Mouse (Mus musculus): ENCODE data around the gene Cbx8. TPM values are rescaled to one million over a fixed set of nuclear protein-coding genes. Genes with fewer than 3 reads are reported as not detected.
A peak's percentile ranks its signal among the peaks of the same experiment; 100 is the strongest.

Gene Cbx8
- polyA plus RNA-seq, 1 experiment from 2014 or later, result 10.7 TPM

GRCm38 (mm10) chr11:119073876-119074433, 33.2 kb upstream of the Cbx8 start:
- Histone ChIP-seq H3K4me2 (no peak overlapping the region), H3K9ac (peak overlapping the region; percentile 46; the same call in 1 of the 2 replicates), H3K9me3 (no peaks in the 10 kb centered on the region), H3K4me1 (peaks cover 26% of the 10 kb centered on the region), H3K36me3 (peaks cover 14% of the 10 kb centered on the region; the same call in 1 of the 2 replicates), H3K4me3 (no peak overlapping the region), H3K27me3 (peaks cover 18% of the 10 kb centered on the region; the same call in 1 of the 2 replicates), H3K27ac (no peak overlapping the region)
- WGBS, result 44% methylated on average over 6 of the region's 6 CpGs
- no peak for ATAC-seq (ENCODE audit: insufficient number of reproducible peaks, insufficient read depth, low FRiP score, low TSS enrichment, low read depth)

GRCm38 (mm10) chr11:119072986-119073385, 32.2 kb upstream of the Cbx8 start:
- H3K27ac ChIP-seq, result no peak overlapping the region
- WGBS, result 57% methylated on average over 6 of the region's 6 CpGs
- peaks cover 15% of the 10 kb centered on the region; the same call in 1 of the 2 replicates for H3K27me3 ChIP-seq
- H3K9ac ChIP-seq, result no peak overlapping the region
- H3K9me3 ChIP-seq, result no peaks in the 10 kb centered on the region
- H3K4me2 ChIP-seq, result no peak overlapping the region
- peaks cover 16% of the 10 kb centered on the region for H3K4me1 ChIP-seq
- H3K36me3 ChIP-seq, result peaks cover 12% of the 10 kb centered on the region; the same call in 1 of the 2 replicates
- ATAC-seq (ENCODE audit: insufficient number of reproducible peaks, insufficient read depth, low FRiP score, low TSS enrichment, low read depth), result no peak
- no peak overlapping the region for H3K4me3 ChIP-seq

GRCm38 (mm10) chr11:119072239-119072638, 31.5 kb upstream of the Cbx8 start:
- Histone ChIP-seq H3K4me1 (peaks cover 15% of the 10 kb centered on the region), H3K9ac (no peak overlapping the region), H3K36me3 (peaks cover 5% of the 10 kb centered on the region; the same call in 1 of the 2 replicates), H3K27ac (no peak overlapping the region), H3K4me2 (no peak overlapping the region), H3K27me3 (peaks cover 15% of the 10 kb centered on the region; the same call in 1 of the 2 replicates), H3K9me3 (no peaks in the 10 kb centered on the region), H3K4me3 (no peak overlapping the region)
- no peak for ATAC-seq (ENCODE audit: insufficient number of reproducible peaks, insufficient read depth, low FRiP score, low TSS enrichment, low read depth)
- WGBS, result 79% methylated on average over 7 of the region's 7 CpGs

DNA sequence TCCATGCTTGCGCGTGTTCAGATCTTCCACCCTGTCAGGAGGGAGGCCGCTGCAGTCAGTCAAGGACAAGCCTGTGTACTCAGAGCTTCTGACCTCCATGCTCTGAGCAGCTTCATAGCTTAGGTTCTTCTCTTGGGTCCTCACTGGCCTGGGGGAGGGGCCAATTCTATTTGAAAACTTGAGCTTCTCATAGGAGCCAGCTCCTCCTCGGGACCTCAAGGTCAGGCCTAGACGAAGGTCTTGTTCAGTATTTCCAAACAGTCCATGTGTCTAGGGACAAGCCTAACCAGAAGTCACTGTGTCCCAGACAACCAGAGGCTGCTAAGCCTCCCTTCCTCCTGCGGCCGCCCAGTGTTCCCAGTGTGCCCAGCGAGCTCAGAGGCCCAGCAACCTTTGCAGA, 26.1 kb upstream of the Cbx8 start:
- no peaks in the 10 kb centered on the region for H3K9me3 ChIP-seq
- no peak overlapping the region for H3K4me2 ChIP-seq
- H3K36me3 ChIP-seq, result no peaks in the 10 kb centered on the region
- H3K27ac ChIP-seq, result no peak overlapping the region
- H3K9ac ChIP-seq, result no peak overlapping the region
- 76% methylated on average over 8 of the region's 8 CpGs for WGBS
- ATAC-seq (ENCODE audit: insufficient number of reproducible peaks, insufficient read depth, low FRiP score, low TSS enrichment, low read depth), result no peak
- no peak overlapping the region for H3K4me3 ChIP-seq
- no peaks in the 10 kb centered on the region for H3K4me1 ChIP-seq
- peaks cover 18% of the 10 kb centered on the region for H3K27me3 ChIP-seq

DNA sequence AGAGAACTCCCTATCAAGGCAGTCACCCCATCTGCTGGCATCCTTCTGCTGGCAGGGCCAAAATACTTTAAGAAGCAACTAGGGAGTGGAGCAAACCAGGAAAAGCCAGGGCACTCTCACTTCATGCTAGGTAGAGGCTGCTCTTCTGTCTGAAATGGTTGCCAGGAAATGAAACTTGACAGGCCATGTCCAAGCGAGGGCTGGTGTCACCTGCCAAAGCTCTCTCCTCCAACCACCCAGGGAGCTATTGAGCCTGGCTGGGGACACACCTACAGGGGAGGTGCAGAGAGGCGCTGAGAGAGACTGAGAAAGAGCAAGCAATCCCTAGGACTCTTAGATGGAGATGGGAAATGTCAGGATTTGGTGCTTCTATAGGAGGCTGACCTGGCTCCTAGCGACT, 18.5 kb upstream of the Cbx8 start:
- Histone ChIP-seq H3K4me2 (no peak overlapping the region), H3K9ac (no peak overlapping the region), H3K27me3 (peaks cover 80% of the 10 kb centered on the region), H3K9me3 (no peaks in the 10 kb centered on the region), H3K4me1 (peaks cover 38% of the 10 kb centered on the region), H3K27ac (no peak overlapping the region), H3K4me3 (peak overlapping the region; percentile 55; the same call in 1 of the 2 replicates), H3K36me3 (no peaks in the 10 kb centered on the region)
- no peak for ATAC-seq (ENCODE audit: insufficient number of reproducible peaks, insufficient read depth, low FRiP score, low TSS enrichment, low read depth)
- WGBS, result 13% methylated on average over 3 of the region's 3 CpGs

DNA sequence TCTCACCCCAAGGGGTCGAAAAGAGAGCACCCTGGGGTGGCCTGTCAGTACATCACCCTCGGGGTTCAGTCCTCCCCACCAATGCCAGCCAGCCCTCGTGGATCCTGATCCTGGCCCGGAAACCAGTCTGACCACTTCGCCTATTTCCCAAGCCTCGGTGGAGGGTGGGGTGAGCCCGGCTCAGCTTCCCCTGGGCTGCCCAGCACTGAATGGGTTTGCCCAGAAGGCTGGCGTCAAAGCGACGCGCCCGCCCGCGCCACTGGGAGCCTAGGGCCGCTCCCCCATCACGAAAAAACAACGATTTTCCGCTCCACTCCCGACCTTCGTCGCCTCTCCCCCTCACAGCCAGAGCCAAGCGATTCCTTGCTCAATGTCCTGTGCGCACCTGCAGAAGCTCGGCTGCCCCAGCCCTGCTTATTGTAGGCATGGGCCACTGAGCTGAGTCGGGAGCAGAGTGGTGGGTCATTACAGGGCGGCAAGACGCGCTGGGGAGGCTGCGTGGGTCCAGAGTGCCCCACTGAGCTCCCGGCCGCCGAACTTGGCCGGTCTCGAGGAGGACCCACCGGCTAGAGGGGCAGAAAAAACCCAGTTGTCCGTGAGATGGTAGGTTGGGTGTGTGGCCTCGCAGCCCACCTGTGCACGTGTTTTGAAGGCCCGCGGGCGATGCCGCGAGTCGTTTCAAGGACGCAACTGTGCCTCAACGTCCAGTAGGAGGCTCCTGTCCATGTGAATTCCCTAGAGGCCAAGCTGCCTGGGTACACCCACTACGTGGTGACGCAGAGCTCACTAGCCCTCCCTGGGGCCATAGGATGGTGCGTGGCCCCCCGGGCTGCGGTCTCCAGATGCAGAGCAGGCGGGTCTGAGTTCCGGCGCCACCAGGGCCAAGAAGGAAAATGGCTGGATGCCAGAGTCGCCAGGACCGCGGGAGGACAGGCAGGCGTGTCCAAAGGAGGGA, 17.5 kb upstream of the Cbx8 start:
- H3K9me3 ChIP-seq, result no peaks in the 10 kb centered on the region
- peak overlapping the region; percentile 87 for H3K4me2 ChIP-seq
- 1% methylated on average over 58 of the region's 58 CpGs for WGBS
- H3K27me3 ChIP-seq, result peaks cover 85% of the 10 kb centered on the region
- H3K9ac ChIP-seq, result 0 out of 2 replicates have a peak overlapping the region, but pooled peaks have one; percentile 54
- peak overlapping the region; percentile 55 for H3K4me3 ChIP-seq
- no peak for ATAC-seq (ENCODE audit: insufficient number of reproducible peaks, insufficient read depth, low FRiP score, low TSS enrichment, low read depth)
- no peaks in the 10 kb centered on the region for H3K36me3 ChIP-seq
- H3K27ac ChIP-seq, result no peak overlapping the region
- H3K4me1 ChIP-seq, result peaks cover 46% of the 10 kb centered on the region

- Histone ChIP-seq H3K9me3 (no peaks in the 10 kb centered on the region), H3K9ac (peak overlapping the region; percentile 88), H3K4me3 (peak overlapping the region; percentile 55), H3K27me3 (peaks cover 87% of the 10 kb centered on the region), H3K4me1 (peaks cover 55% of the 10 kb centered on the region), H3K36me3 (no peaks in the 10 kb centered on the region), H3K27ac (0 out of 2 replicates have a peak overlapping the region, but pooled peaks have one; percentile 22), H3K4me2 (peak overlapping the region; percentile 87)
- WGBS, result 5% methylated on average over 9 of the region's 9 CpGs
- no peak for ATAC-seq (ENCODE audit: insufficient number of reproducible peaks, insufficient read depth, low FRiP score, low TSS enrichment, low read depth)
Observed at GRCm38 (mm10) chr11:119057291-119057690, 16.5 kb upstream of the Cbx8 start.

DNA sequence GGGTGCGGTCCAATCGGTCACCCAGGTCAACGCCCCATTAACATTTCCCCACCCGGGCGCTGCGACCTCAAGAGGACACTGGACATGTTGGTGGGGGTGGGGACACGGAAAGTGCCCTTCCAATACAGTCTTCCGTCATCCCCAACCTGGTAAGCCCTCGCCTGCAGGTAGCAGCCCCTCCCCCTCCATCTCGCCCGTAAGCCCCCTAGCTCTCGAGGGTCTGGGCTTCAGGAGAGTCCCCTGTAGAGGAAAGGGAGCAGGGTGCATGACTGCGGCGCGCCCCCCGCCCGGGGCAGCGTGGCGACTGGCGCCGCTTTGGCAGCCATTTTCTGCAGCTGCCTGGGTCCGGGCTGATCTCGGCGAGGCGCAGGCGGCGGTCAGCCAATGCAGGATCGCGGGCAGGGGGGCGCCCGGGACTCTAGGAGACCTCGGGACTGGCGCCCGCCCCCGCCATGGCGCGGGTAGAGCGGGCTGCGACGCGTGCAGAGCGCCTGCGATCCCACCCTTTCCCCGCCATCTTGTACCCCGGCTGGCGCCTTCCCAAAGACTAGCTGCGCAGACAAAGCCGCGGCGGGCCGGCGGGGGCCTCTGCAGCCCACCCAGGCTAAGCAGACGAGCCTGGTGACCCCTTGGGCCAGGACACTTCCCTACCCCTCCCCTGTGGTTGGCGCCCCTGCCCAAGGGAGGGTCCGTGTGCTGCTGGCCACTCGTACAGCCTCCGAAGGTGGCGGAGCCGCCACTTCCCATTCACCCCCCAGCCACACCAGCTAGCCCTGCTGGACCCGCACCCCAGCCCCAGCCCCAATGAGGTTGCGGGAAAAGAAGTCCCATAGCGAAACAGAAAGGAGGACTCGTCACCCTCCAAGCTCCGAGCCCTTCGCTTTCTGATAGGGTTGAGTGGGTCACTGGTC, 15.8 kb upstream of the Cbx8 start:
- H3K4me1 ChIP-seq, result peaks cover 60% of the 10 kb centered on the region
- H3K4me2 ChIP-seq, result peak overlapping the region; percentile 87
- no peak for ATAC-seq (ENCODE audit: insufficient number of reproducible peaks, insufficient read depth, low FRiP score, low TSS enrichment, low read depth)
- H3K36me3 ChIP-seq, result no peaks in the 10 kb centered on the region
- H3K27me3 ChIP-seq, result peaks cover 87% of the 10 kb centered on the region
- peak overlapping the region; percentile 88 for H3K9ac ChIP-seq
- under 1% methylated on average over 65 of the region's 65 CpGs for WGBS
- H3K27ac ChIP-seq, result 0 out of 2 replicates have a peak overlapping the region, but pooled peaks have one; percentile 22
- H3K4me3 ChIP-seq, result peak overlapping the region; percentile 55
- no peaks in the 10 kb centered on the region for H3K9me3 ChIP-seq

DNA sequence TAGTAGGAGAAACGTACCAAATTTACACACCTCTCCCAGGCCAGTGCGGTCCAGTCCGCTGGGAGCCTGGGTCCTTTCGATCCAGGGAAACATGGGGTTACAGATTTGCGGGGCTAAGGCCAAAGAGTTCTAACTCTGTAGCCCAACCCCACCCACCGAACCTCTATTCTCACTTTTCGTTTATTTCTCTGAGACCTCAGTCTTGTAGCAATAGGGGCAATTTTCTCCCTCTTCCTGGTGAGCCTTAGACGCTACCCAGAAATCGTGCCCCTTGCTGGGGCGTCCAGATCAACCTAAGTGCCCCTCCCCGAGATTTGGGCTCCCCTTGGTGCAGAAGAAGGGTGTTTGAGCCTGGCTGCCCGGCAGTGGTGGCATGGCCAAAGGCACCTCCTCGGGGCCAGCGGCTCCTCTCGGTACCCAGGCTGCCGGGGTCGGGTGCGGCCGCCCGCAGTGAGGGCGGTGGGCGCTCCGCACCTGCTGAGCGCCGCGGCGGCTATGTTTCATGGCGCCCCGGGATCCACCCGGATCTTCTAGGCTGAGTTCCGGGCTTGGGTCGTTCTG, 14.9 kb upstream of the Cbx8 start:
- Histone ChIP-seq H3K4me2 (peak overlapping the region; percentile 87), H3K4me1 (peaks cover 60% of the 10 kb centered on the region), H3K9me3 (no peaks in the 10 kb centered on the region), H3K27ac (no peak overlapping the region), H3K27me3 (peaks cover 87% of the 10 kb centered on the region), H3K36me3 (no peaks in the 10 kb centered on the region), H3K9ac (no peak overlapping the region), H3K4me3 (peak overlapping the region; percentile 55)
- no peak for ATAC-seq (ENCODE audit: insufficient number of reproducible peaks, insufficient read depth, low FRiP score, low TSS enrichment, low read depth)
- 2% methylated on average over 32 of the region's 32 CpGs for WGBS

DNA sequence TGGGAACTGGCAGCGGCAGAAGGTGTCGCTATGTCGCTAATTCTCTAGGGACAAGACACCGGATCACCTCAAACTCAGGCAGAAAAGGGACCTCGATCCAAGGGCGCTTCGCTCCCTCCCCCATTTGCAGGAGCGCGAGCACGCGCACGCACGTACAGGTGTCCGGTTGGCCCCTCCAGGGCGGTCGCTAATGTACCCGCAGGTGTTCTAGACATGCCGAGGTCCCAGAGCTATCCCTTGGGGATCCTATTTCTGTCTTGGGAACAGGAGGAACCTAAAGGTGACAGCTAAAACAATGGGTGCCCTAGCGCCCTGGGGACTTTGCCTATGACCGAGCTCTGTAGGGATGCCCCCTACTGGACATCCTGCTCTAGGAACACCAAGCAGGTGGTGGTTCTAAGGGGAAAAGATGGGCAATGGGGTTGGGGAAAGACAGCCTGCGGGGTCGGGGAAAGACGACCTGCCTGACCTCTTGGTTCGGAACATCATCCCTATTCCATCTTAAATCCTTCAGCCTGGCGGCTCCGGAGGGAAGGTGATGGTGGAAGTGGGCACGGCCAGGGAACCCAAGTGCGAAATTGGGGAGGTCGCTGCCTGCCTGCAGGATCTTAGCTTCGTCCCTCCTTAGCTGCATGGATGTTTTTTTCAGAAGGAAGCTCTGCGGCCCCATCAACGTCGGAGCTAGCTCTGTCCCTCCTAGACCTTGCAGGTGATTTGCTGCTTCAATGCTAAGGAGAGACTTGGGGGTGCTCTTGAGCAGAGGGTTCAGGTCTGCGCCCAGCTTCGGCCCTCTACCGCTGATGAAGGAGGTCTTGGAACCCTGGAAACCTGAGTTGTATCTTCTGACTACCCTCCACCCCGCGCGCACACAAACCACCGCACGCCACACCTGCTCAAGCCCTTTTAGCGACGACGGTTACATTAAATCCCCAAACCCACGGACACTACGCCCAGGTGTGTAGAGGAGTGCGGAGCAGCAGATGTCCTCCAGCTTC, 13.9 kb upstream of the Cbx8 start:
- no peaks in the 10 kb centered on the region for H3K36me3 ChIP-seq
- WGBS, result 2% methylated on average over 47 of the region's 47 CpGs
- H3K4me2 ChIP-seq, result peak overlapping the region; percentile 87
- H3K9me3 ChIP-seq, result no peaks in the 10 kb centered on the region
- no peak for ATAC-seq (ENCODE audit: insufficient number of reproducible peaks, insufficient read depth, low FRiP score, low TSS enrichment, low read depth)
- H3K27me3 ChIP-seq, result peaks cover 87% of the 10 kb centered on the region
- no peak overlapping the region for H3K9ac ChIP-seq
- H3K4me1 ChIP-seq, result peaks cover 60% of the 10 kb centered on the region
- H3K4me3 ChIP-seq, result peak overlapping the region; percentile 55
- H3K27ac ChIP-seq, result no peak overlapping the region

Measured in embryonic facial prominence, embryonic 13.5 days (tissue).